Mouse (Mus musculus): Measurements from ENCODE around the gene Tnni3k. TPM values are rescaled to one million over a fixed set of nuclear protein-coding genes. Genes with fewer than 3 reads are reported as not detected.
A peak's percentile ranks its signal among the peaks of the same experiment; 100 is the strongest.

Tnni3k gene
- polyA plus RNA-seq, 1 experiment from 2014 or later, result not detected

DNA sequence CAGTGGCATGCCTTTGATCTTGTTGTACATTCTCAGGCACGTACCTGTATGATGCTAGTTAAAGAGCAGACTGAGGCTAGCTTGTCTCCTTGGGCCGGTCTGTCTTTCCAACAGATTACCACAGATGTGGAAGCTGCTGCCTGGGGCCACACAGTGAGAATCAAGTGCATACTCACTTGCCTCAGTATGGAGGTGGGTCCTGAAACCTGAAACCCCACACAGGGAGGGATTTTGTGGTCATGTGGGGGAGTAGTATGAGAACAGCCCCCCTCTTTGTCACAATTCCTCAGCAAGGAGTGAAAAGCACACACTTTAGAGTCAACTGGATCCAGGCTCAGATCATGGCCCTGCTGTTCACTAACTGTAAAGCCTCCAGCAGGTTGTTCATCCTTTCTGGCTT is 239.6 kb downstream of the Tnni3k start:
- H3K4me2 ChIP-seq (ENCODE audit: low read depth, low read length), result no peak overlapping the region
- WGBS, result 13% methylated on average over 2 of the region's 2 CpGs
- 0 out of 2 replicates have a peak, but pooled peaks cover 5% of the 10 kb centered on the region for H3K27me3 ChIP-seq (replicated peaks; ENCODE audit: control insufficient read depth, insufficient read depth, low read length)
- H3K9me3 ChIP-seq (ENCODE audit: control insufficient read depth, low read length), result no peaks in the 10 kb centered on the region
- H3K4me1 ChIP-seq (ENCODE audit: control insufficient read depth, insufficient read depth, low read length), result no peaks in the 10 kb centered on the region
- H3K27ac ChIP-seq (replicated peaks; ENCODE audit: low read depth, low read length), result no peak overlapping the region
- H3K9ac ChIP-seq (ENCODE audit: low read depth, low read length), result no peak overlapping the region
- ATAC-seq (ENCODE audit: low read depth), result peak; percentile 31; the same call in 1 of the 2 replicates
- H3K4me3 ChIP-seq (ENCODE audit: low read depth, low read length), result no peak overlapping the region
- DNase-seq (ENCODE audit: low spot score), result no peak
- no peaks in the 10 kb centered on the region for H3K36me3 ChIP-seq (ENCODE audit: control insufficient read depth, insufficient read depth, low read length)

GRCm38 (mm10) chr3:154812893-154813292 is 242.3 kb downstream of the Tnni3k start:
- Histone ChIP-seq H3K4me3 (ENCODE audit: low read depth, low read length) (no peak overlapping the region), H3K9ac (ENCODE audit: low read depth, low read length) (no peak overlapping the region), H3K4me2 (ENCODE audit: low read depth, low read length) (no peak overlapping the region), H3K4me1 (ENCODE audit: control insufficient read depth, insufficient read depth, low read length) (no peaks in the 10 kb centered on the region), H3K27me3 (replicated peaks; ENCODE audit: control insufficient read depth, insufficient read depth, low read length) (0 out of 2 replicates have a peak, but pooled peaks cover 5% of the 10 kb centered on the region), H3K27ac (replicated peaks; ENCODE audit: low read depth, low read length) (no peak overlapping the region), H3K9me3 (ENCODE audit: control insufficient read depth, low read length) (no peaks in the 10 kb centered on the region), H3K36me3 (ENCODE audit: control insufficient read depth, insufficient read depth, low read length) (no peaks in the 10 kb centered on the region)
- ATAC-seq (ENCODE audit: low read depth), result no peak
- WGBS, result 58% methylated on average over 1 of the region's 1 CpGs
- DNase-seq (ENCODE audit: low spot score), result no peak

DNA sequence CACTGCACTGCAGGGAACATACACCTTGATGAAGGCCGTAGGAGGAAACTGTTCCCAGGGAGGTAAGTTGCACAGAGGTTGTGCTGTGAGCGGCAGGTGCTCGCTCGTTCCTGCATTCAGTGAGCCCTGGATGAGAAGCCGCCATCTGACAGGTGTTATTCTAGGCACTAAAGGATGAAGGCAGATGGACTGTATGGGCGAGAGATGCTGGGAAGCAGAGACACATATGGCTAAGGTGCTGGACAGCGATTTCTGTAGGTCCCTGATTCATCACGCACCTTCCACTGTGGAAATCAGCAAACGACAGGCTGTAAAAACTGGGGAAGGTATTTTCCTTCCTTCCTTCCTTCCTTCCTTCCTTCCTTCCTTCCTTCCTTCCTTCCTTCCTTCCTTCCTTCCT is 243.4 kb downstream of the Tnni3k start:
- H3K4me1 ChIP-seq (ENCODE audit: control insufficient read depth, insufficient read depth, low read length), result no peaks in the 10 kb centered on the region
- H3K9me3 ChIP-seq (ENCODE audit: control insufficient read depth, low read length), result no peaks in the 10 kb centered on the region
- ATAC-seq (ENCODE audit: low read depth) (no peak), DNase-seq (ENCODE audit: low spot score) (no peak)
- no peak overlapping the region for H3K9ac ChIP-seq (ENCODE audit: low read depth, low read length)
- 0 out of 2 replicates have a peak, but pooled peaks cover 1% of the 10 kb centered on the region for H3K27me3 ChIP-seq (replicated peaks; ENCODE audit: control insufficient read depth, insufficient read depth, low read length)
- H3K4me2 ChIP-seq (ENCODE audit: low read depth, low read length), result no peak overlapping the region
- no peak overlapping the region for H3K27ac ChIP-seq (replicated peaks; ENCODE audit: low read depth, low read length)
- 64% methylated on average over 9 of the region's 9 CpGs for WGBS
- no peaks in the 10 kb centered on the region for H3K36me3 ChIP-seq (ENCODE audit: control insufficient read depth, insufficient read depth, low read length)
- no peak overlapping the region for H3K4me3 ChIP-seq (ENCODE audit: low read depth, low read length)

DNA sequence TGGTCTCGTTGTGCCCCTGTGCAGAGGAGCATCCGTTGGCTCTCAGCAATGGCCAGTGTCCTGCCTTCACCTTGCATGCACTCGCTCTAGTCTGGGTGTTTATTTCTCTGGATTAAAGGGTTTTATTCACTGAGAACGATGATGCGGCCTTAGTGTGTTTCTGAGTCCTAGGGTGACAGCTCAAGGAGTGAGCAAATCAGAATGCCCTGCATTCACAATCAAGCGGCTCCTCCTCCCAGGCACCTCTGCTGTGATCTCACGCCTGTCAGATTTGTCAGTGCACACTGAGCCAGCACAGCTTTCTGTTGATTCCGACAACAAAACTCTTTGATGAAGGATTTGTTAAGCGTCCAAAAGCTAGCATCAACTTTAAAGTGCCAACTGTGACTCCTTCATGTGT is 243.9 kb downstream of the Tnni3k start:
- 50% methylated on average over 9 of the region's 9 CpGs for WGBS
- H3K4me1 ChIP-seq (ENCODE audit: control insufficient read depth, insufficient read depth, low read length), result no peaks in the 10 kb centered on the region
- H3K9me3 ChIP-seq (ENCODE audit: control insufficient read depth, low read length), result no peaks in the 10 kb centered on the region
- H3K9ac ChIP-seq (ENCODE audit: low read depth, low read length), result no peak overlapping the region
- H3K4me2 ChIP-seq (ENCODE audit: low read depth, low read length), result no peak overlapping the region
- no peak overlapping the region for H3K27ac ChIP-seq (replicated peaks; ENCODE audit: low read depth, low read length)
- H3K4me3 ChIP-seq (ENCODE audit: low read depth, low read length), result no peak overlapping the region
- H3K36me3 ChIP-seq (ENCODE audit: control insufficient read depth, insufficient read depth, low read length), result no peaks in the 10 kb centered on the region
- ATAC-seq (ENCODE audit: low read depth) (no peak), DNase-seq (ENCODE audit: low spot score) (no peak)
- no peaks in the 10 kb centered on the region for H3K27me3 ChIP-seq (replicated peaks; ENCODE audit: control insufficient read depth, insufficient read depth, low read length)

DNA sequence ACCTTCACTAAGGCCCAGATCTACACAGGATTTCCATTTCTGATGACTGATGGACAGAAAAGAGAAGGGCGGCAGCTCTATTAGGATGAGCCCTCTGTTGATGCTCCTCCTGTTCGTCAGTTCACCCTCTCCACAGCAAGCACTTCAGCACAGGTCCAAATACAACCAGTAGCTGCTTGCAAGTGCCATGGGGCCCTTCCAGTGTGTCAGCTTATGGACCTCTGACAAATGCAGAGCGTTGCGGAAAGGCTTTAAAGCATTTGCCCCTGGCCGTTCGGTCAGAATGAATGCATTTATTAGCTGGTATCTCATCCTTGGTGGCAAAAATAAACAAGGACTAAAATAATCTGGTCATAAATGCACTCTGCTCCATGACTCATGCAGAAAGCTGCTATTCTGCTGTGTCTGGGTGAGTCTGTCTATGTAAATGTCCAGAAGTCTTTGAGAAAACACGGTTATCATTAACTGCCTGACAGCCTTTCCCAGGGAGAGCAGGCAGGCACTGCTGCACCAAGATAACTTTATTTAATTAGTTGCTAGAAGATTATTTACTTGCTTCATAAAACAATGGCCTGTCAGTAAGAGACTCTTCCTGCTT is 244.8 kb downstream of the Tnni3k start:
- H3K4me3 ChIP-seq (ENCODE audit: low read depth, low read length), result no peak overlapping the region
- ATAC-seq (ENCODE audit: low read depth), result no peak
- no peaks in the 10 kb centered on the region for H3K9me3 ChIP-seq (ENCODE audit: control insufficient read depth, low read length)
- H3K9ac ChIP-seq (ENCODE audit: low read depth, low read length), result no peak overlapping the region
- no peak for DNase-seq (ENCODE audit: low spot score)
- WGBS, result 65% methylated on average over 7 of the region's 7 CpGs
- H3K4me2 ChIP-seq (ENCODE audit: low read depth, low read length), result no peak overlapping the region
- no peaks in the 10 kb centered on the region for H3K4me1 ChIP-seq (ENCODE audit: control insufficient read depth, insufficient read depth, low read length)
- no peaks in the 10 kb centered on the region for H3K36me3 ChIP-seq (ENCODE audit: control insufficient read depth, insufficient read depth, low read length)
- no peaks in the 10 kb centered on the region for H3K27me3 ChIP-seq (replicated peaks; ENCODE audit: control insufficient read depth, insufficient read depth, low read length)
- H3K27ac ChIP-seq (replicated peaks; ENCODE audit: low read depth, low read length), result no peak overlapping the region

DNA sequence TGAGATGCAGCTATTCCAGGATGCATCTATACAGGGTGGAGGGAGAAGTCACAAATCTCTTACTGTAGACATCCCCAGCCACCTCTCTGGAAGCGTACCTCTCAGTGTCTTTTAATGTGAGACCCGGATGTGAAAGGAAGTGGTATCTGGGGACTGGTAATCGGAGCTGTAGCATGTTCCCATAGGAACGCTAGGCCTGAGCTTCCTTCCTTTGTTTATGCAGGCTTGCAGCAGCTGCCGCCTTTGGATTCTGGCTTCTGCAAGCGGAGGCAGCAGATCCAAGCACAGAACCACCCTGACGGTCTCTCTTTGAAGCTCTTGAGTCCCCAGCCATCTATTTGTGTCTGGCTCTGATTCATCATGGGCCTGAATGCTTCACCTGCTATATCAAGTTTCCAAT is 248.6 kb downstream of the Tnni3k start:
- Histone ChIP-seq H3K9ac (ENCODE audit: low read depth, low read length) (no peak overlapping the region), H3K36me3 (ENCODE audit: control insufficient read depth, insufficient read depth, low read length) (no peaks in the 10 kb centered on the region), H3K27me3 (replicated peaks; ENCODE audit: control insufficient read depth, insufficient read depth, low read length) (no peaks in the 10 kb centered on the region), H3K4me1 (ENCODE audit: control insufficient read depth, insufficient read depth, low read length) (no peaks in the 10 kb centered on the region), H3K4me3 (ENCODE audit: low read depth, low read length) (no peak overlapping the region), H3K27ac (replicated peaks; ENCODE audit: low read depth, low read length) (no peak overlapping the region), H3K4me2 (ENCODE audit: low read depth, low read length) (no peak overlapping the region), H3K9me3 (ENCODE audit: control insufficient read depth, low read length) (no peaks in the 10 kb centered on the region)
- 22% methylated on average over 7 of the region's 7 CpGs for WGBS
- DNase-seq (ENCODE audit: low spot score) (peak; percentile 83), ATAC-seq (ENCODE audit: low read depth) (peak; percentile 89)

- WGBS, result 74% methylated on average over 8 of the region's 8 CpGs
- Histone ChIP-seq H3K27me3 (replicated peaks; ENCODE audit: control insufficient read depth, insufficient read depth, low read length) (no peaks in the 10 kb centered on the region), H3K4me2 (ENCODE audit: low read depth, low read length) (no peak overlapping the region), H3K9ac (ENCODE audit: low read depth, low read length) (no peak overlapping the region), H3K4me3 (ENCODE audit: low read depth, low read length) (no peak overlapping the region), H3K27ac (replicated peaks; ENCODE audit: low read depth, low read length) (no peak overlapping the region), H3K9me3 (ENCODE audit: control insufficient read depth, low read length) (no peaks in the 10 kb centered on the region), H3K36me3 (ENCODE audit: control insufficient read depth, insufficient read depth, low read length) (no peaks in the 10 kb centered on the region), H3K4me1 (ENCODE audit: control insufficient read depth, insufficient read depth, low read length) (no peaks in the 10 kb centered on the region)
- ATAC-seq (ENCODE audit: low read depth) (no peak), DNase-seq (ENCODE audit: low spot score) (no peak)
These were observed 254.2 kb downstream of the Tnni3k start for GRCm38 (mm10) chr3:154800888-154801429.

GRCm38 (mm10) chr3:154800454-154800853 is 254.8 kb downstream of the Tnni3k start:
- no peaks in the 10 kb centered on the region for H3K4me1 ChIP-seq (ENCODE audit: control insufficient read depth, insufficient read depth, low read length)
- H3K9ac ChIP-seq (ENCODE audit: low read depth, low read length), result no peak overlapping the region
- no peak overlapping the region for H3K4me3 ChIP-seq (ENCODE audit: low read depth, low read length)
- ATAC-seq (ENCODE audit: low read depth) (no peak), DNase-seq (ENCODE audit: low spot score) (no peak)
- no peak overlapping the region for H3K27ac ChIP-seq (replicated peaks; ENCODE audit: low read depth, low read length)
- no peaks in the 10 kb centered on the region for H3K9me3 ChIP-seq (ENCODE audit: control insufficient read depth, low read length)
- no peak overlapping the region for H3K4me2 ChIP-seq (ENCODE audit: low read depth, low read length)
- no peaks in the 10 kb centered on the region for H3K27me3 ChIP-seq (replicated peaks; ENCODE audit: control insufficient read depth, insufficient read depth, low read length)
- WGBS, result 69% methylated on average over 8 of the region's 8 CpGs
- no peaks in the 10 kb centered on the region for H3K36me3 ChIP-seq (ENCODE audit: control insufficient read depth, insufficient read depth, low read length)

DNA sequence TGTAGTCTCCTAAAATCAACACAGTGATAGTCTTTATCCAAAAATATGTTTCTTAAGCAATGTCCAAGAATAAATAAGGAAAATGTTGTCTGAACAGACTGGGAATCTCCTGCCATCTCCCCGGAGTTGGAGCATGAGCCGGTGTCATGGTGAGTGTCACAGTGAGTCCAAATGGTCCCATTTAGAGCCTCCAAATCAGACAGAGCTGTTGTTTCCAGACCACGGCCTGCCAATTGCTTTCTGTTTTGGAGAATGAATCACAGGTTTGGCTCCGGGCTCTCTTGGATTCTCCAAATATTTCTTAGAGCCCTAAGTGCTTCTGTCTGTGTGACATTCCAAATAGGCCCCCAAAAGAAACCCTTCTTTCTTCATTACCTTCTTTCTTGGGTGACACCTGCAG is 256.4 kb downstream of the Tnni3k start:
- no peaks in the 10 kb centered on the region for H3K27me3 ChIP-seq (replicated peaks; ENCODE audit: control insufficient read depth, insufficient read depth, low read length)
- H3K27ac ChIP-seq (replicated peaks; ENCODE audit: low read depth, low read length), result no peak overlapping the region
- H3K36me3 ChIP-seq (ENCODE audit: control insufficient read depth, insufficient read depth, low read length), result no peaks in the 10 kb centered on the region
- no peak overlapping the region for H3K4me3 ChIP-seq (ENCODE audit: low read depth, low read length)
- DNase-seq (ENCODE audit: low spot score) (no peak), ATAC-seq (ENCODE audit: low read depth) (no peak)
- H3K9me3 ChIP-seq (ENCODE audit: control insufficient read depth, low read length), result no peaks in the 10 kb centered on the region
- H3K4me1 ChIP-seq (ENCODE audit: control insufficient read depth, insufficient read depth, low read length), result no peaks in the 10 kb centered on the region
- no peak overlapping the region for H3K9ac ChIP-seq (ENCODE audit: low read depth, low read length)
- 76% methylated on average over 4 of the region's 4 CpGs for whole genome bisulfite sequencing
- no peak overlapping the region for H3K4me2 ChIP-seq (ENCODE audit: low read depth, low read length)
